Mouse (Mus musculus) C2C12 (cell line): ENCODE measurements at regions not wholly inside any gene's neighbourhood (a gene's known extent, or its start where the extent isn't known, plus 50 kb on each side); places are given as distances from the start of the nearest gene placed in this dataset.

ENCODE experiments used
- H3K27me3 ChIP-seq: one replicate; pipeline ENCODE4 v1.6.1; 2011; ENCODE audit not compliant: control insufficient read depth, insufficient read depth, insufficient read length
- H3K36me3 ChIP-seq: one replicate; pipeline ENCODE4 v1.6.1; 2011; ENCODE audit not compliant: control insufficient read depth, insufficient read depth
- H3K4me3 ChIP-seq: one replicate; pipeline ENCODE4 v1.5.1; 2011; ENCODE audit warnings: mild to moderate bottlenecking, control low read depth; ENCODE audit not compliant: poor library complexity, insufficient read depth, severe bottlenecking
- H3K79me2 ChIP-seq: one replicate; pipeline ENCODE4 v1.6.1; 2011; ENCODE audit not compliant: control insufficient read depth, insufficient read depth
- H3K79me3 ChIP-seq: one replicate; pipeline ENCODE4 v1.6.1; 2011; ENCODE audit warnings: low read depth, control low read depth
- H3ac ChIP-seq: one replicate; pipeline ENCODE3; 2011; ENCODE audit warnings: low read depth; ENCODE audit not compliant: control insufficient read depth, insufficient read length
- CEBPB ChIP-seq: IDR thresholded peaks from one replicate; pipeline ENCODE4 v1.6.1; 2011; ENCODE audit warnings: low read depth, mild to moderate bottlenecking, control low read depth, moderate library complexity
- CTCF ChIP-seq: IDR thresholded peaks from one replicate; pipeline ENCODE4 v1.5.1; 2011; ENCODE audit not compliant: control insufficient read depth, insufficient read depth, insufficient read length
- FOSL1 ChIP-seq: IDR thresholded peaks from one replicate; pipeline ENCODE4 v1.8.0; 2011; ENCODE audit warnings: mild to moderate bottlenecking, low read length; ENCODE audit not compliant: poor library complexity, insufficient read depth, severe bottlenecking
- MAX ChIP-seq: IDR thresholded peaks from one replicate; pipeline ENCODE4 v1.6.1; 2011; ENCODE audit warnings: mild to moderate bottlenecking, control low read depth
- MYOD1 ChIP-seq: IDR thresholded peaks from one replicate; pipeline ENCODE4 v1.6.1; 2011; ENCODE audit warnings: low read depth; ENCODE audit not compliant: control insufficient read depth, insufficient read length
- MYOG ChIP-seq: IDR thresholded peaks from one replicate; pipeline ENCODE4 v1.6.1; 2011; ENCODE audit not compliant: control insufficient read depth, insufficient read length; ENCODE audit errors: extremely low read depth
- USF1 ChIP-seq: IDR thresholded peaks from one replicate; pipeline ENCODE4 v1.6.1; 2011; ENCODE audit warnings: low read depth, mild to moderate bottlenecking, control low read depth, moderate library complexity

DNA sequence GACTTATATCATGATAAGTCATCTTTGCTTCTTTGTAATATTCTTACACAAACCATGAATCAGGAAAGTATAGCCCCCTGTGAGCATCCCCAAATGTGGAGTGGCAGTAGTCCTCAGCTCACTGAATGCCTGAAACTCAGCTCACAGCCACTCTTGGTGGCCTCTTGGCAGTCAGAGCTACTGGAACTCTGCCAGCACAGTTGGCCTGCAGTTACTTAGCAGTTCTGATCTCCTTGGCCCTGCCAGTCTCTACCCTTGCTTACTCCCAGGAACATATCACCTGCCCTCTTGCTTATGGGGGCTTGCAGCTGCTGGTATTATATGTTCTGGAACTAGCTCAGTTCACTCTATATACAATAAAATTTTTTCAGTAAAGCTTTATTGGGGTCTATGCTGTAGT, 167.9 kb upstream of the Mad2l1 start:
- H3ac ChIP-seq: no peak overlapping the region
- no peaks in the 10 kb centered on the region for H3K36me3 ChIP-seq
- no peaks in the 10 kb centered on the region for H3K79me2 ChIP-seq
- no peaks in the 10 kb centered on the region for H3K27me3 ChIP-seq
- no peaks in the 10 kb centered on the region for H3K79me3 ChIP-seq
- TF ChIP-seq MYOD1 (no peak), CTCF (no peak)
- H3K4me3 ChIP-seq: no peak overlapping the region

DNA sequence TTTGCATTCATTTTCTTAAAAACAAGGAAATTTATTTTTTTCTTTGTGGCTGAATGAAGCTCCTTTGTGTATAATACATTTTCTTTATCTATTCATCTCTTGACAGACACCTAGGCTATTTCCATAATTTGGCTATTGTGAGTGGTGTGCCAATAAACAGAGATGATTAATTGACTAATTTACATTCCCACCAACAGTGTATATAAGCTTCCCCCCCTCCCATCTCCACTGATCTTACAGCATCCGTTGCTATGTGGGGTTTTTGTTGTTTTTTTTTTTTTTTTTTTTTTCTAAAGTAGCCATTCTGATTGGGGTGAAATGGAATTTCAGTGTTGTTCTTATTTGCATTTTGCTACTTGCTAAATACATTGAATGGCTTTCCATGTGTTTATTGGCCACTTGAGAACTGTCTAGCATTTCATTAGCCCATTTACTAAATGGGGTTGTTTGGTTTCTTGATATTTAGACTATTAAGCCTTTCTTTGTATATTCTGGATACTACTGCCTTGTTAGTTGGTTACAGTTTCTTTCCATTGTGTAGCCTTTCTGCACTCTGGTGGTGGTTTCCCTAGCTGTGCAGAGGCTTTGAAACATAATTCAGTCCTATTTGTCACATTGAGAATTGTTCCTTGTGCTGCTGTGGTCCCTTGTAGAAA, 153.8 kb upstream of the Mad2l1 start:
- TF ChIP-seq CTCF (no peak), CEBPB (no peak), MYOG (no peak), USF1 (no peak), FOSL1 (no peak), MAX (no peak), MYOD1 (no peak)
- Histone ChIP-seq H3K79me3 (no peaks in the 10 kb centered on the region), H3K27me3 (no peaks in the 10 kb centered on the region), H3K4me3 (no peak overlapping the region), H3K79me2 (no peaks in the 10 kb centered on the region), H3K36me3 (no peaks in the 10 kb centered on the region), H3ac (no peak overlapping the region)

DNA sequence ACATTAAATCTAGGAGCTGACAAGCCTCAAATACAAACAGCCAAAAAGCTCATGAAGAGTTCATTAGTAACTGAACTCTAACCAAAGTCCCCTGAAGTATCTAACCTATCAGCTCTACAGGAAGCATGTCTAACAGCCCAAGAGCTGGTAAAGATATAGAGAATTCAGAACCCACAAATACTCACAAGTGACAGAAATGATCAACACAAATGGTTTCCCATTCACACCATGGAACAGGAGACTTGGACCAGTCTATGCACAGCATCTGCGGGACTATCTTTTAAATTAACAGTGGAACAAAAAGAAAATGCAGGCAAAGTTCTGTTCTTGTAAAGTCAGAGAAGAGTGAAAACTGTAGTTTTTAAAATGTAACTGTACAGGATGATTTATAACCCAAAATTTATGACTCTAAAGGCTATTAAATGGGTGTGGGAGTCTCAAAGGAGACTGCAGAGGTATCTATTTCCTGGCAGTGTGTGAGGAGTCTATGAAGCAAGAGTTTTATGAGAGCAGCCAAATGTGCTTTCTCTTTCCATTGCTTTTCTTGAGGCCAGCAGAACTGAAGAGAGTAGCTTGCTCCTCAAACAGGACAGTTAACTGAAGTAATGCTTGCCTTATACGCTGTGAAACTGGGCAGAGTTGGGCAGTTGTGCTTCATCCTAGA, 152.7 kb upstream of the Mad2l1 start:
- Histone ChIP-seq H3K79me3 (no peaks in the 10 kb centered on the region), H3K4me3 (no peak overlapping the region), H3K27me3 (no peaks in the 10 kb centered on the region), H3ac (no peak overlapping the region), H3K79me2 (no peaks in the 10 kb centered on the region), H3K36me3 (no peaks in the 10 kb centered on the region)
- TF ChIP-seq CEBPB (no peak), MYOD1 (no peak), FOSL1 (no peak), MYOG (no peak), USF1 (no peak), MAX (no peak), CTCF (no peak)

DNA sequence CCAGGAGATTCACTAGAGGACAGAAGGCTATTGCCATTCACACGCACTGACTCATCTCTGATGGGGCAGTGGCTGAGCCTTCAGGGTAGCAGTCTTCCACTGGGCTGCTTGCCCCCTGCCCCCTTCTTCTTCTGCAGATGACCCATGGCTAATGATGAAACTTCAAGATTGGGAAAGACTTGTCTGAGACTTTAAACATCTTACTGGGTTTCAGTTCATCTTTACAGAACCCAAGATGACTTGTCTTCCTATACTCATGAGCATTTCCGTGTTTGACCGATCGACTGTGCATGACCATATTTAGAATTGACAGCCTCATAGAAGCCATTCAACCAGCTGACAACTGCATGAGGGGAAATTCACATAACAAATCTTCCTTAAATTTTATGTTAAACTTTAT, 140.0 kb upstream of the Mad2l1 start:
- Histone ChIP-seq H3K79me3 (no peaks in the 10 kb centered on the region), H3K4me3 (no peak overlapping the region), H3K36me3 (no peaks in the 10 kb centered on the region), H3K27me3 (no peaks in the 10 kb centered on the region), H3ac (no peak overlapping the region), H3K79me2 (no peaks in the 10 kb centered on the region)
- TF ChIP-seq MYOD1 (no peak), USF1 (no peak), MAX (no peak), MYOG (no peak), FOSL1 (no peak), CEBPB (no peak), CTCF (no peak)

DNA sequence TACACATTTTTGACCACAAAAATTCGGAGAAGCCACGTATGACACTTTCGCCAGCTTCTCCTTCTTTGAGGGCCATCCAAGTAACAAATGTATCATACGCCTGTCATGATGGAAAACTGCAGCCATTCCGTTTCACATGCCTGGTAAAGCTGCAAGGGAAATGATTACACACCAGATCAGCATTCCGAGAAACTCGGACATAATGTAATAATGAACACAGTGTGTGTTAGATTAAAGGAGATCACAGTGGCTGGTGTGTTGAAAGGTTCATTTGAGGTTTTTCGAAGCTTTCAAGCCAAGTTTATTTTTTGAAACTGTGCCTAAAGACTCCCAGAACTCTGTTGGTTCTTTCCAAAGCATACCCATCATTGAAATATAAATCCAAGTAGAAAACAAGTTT, 137.8 kb upstream of the Mad2l1 start:
- no peaks in the 10 kb centered on the region for H3K79me3 ChIP-seq
- H3K79me2 ChIP-seq: no peaks in the 10 kb centered on the region
- H3K27me3 ChIP-seq: no peaks in the 10 kb centered on the region
- no peak for TF ChIP-seq MYOD1
- TF ChIP-seq CEBPB: no peak
- TF ChIP-seq MAX: no peak
- no peak for TF ChIP-seq MYOG
- TF ChIP-seq CTCF: no peak
- no peak for TF ChIP-seq USF1
- no peak overlapping the region for H3K4me3 ChIP-seq
- H3K36me3 ChIP-seq: no peaks in the 10 kb centered on the region
- no peak overlapping the region for H3ac ChIP-seq

DNA sequence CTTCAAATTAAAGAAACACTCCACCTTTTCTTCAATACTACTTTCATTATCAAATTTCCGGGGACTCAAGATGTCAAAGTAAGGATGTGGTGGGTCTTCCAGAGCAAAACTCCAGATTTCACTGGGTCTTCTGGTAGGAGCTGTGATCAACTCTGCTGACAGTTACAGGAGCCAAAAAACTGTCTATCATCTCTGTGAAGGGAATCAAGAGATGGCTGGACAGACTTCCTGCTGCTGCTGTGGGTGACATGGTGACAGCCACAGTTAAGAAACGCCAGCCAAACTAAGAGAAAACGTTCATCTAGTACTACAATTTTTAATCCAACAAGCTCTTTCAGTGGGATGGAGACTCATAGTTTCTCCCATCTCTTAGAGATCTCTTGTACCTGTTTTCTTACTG, 136.5 kb upstream of the Mad2l1 start:
- no peaks in the 10 kb centered on the region for H3K36me3 ChIP-seq
- no peak overlapping the region for H3ac ChIP-seq
- H3K27me3 ChIP-seq: no peaks in the 10 kb centered on the region
- no peaks in the 10 kb centered on the region for H3K79me3 ChIP-seq
- no peaks in the 10 kb centered on the region for H3K79me2 ChIP-seq
- no peak for TF ChIP-seq FOSL1
- H3K4me3 ChIP-seq: no peak overlapping the region
